10 mouse cellular contexts compared by ENCODE assay signal in genomic region chr11:9126373-9127107, GRCm38 (mm10). TPM values are rescaled to one million over a fixed set of nuclear protein-coding genes. Genes with fewer than 3 reads are reported as not detected.
A peak's percentile ranks its signal among the peaks of the same experiment; 100 is the strongest.
DNase-seq lines count a peak whose midpoint lies in the region; ATAC-seq and TF ChIP-seq lines count a peak whose summit lies in the region.
"Had no signal": no experiment of that assay in that cellular context is flagged by ENCODE, and none has a peak within 500 bp of the region (broad histone marks: within the 10 kb centered on the region; RNA-seq: fewer than 3 reads in every experiment).

No protein-coding gene starts in this region.

- H3K9me3 ChIP-seq in heart, postnatal 0 days (replicated peaks; ENCODE audit: control insufficient read depth, low read length) = no peaks in the 10 kb centered on the region
- H3K9me3 ChIP-seq in heart, embryonic 10.5 days = no peaks in the 10 kb centered on the region
- H3K9me3 ChIP-seq in midbrain, embryonic 10.5 days (replicated peaks) = no peaks in the 10 kb centered on the region
- H3K9me3 ChIP-seq: embryonic facial prominence, embryonic 15.5 days; heart, embryonic 13.5 days had no signal

- H3K9ac ChIP-seq in heart, postnatal 0 days (replicated peaks; ENCODE audit: low read depth, low read length) = no peak overlapping the region
- H3K9ac ChIP-seq: embryonic facial prominence, embryonic 15.5 days; heart, embryonic 13.5 days had no signal

- WGBS in heart, postnatal 0 days = 59% methylated on average over 5 of the region's 5 CpGs
- WGBS in heart, embryonic 10.5 days = 67% methylated on average over 5 of the region's 5 CpGs
- WGBS in small intestine, adult 2 months = 59% methylated on average over 5 of the region's 5 CpGs
- WGBS in midbrain, embryonic 10.5 days = 82% methylated on average over 5 of the region's 5 CpGs

- ATAC-seq in heart, postnatal 0 days (ENCODE audit: insufficient read depth, low read depth) = no peak
- ATAC-seq in granulocyte monocyte progenitor cell, adult 5-6 weeks (replicated peaks; ENCODE audit: poor library complexity, severe bottlenecking) = peak; percentile 45

- no peak for TF ChIP-seq EP300 in heart, postnatal 0 days (IDR thresholded peaks at IDR 0.05; ENCODE audit: low read depth)

- TF ChIP-seq CTCF in heart, postnatal 0 days (IDR thresholded peaks at IDR 0.05; ENCODE audit: low read depth) = peak; percentile 59
- 0 out of 2 replicates have a peak, but pooled peaks have one; percentile 6 for TF ChIP-seq CTCF in testis, adult 2 months (IDR thresholded peaks at IDR 0.05; ENCODE audit: control insufficient read depth, insufficient read depth, insufficient replicate concordance, low read depth, low read length)
- TF ChIP-seq CTCF in small intestine, adult 2 months (IDR thresholded peaks at IDR 0.05; ENCODE audit: extremely low read depth, insufficient read length, insufficient replicate concordance, low read depth, low read length) = peak; percentile 23; the same call in 1 of the 2 replicates

- no peaks in the 10 kb centered on the region for H3K4me1 ChIP-seq in heart, postnatal 0 days (ENCODE audit: control insufficient read depth, insufficient read depth)
- H3K4me1 ChIP-seq in heart, embryonic 10.5 days = no peaks in the 10 kb centered on the region
- H3K4me1 ChIP-seq in testis, adult 2 months (ENCODE audit: control insufficient read depth, insufficient read depth, low read length) = no peaks in the 10 kb centered on the region
- H3K4me1 ChIP-seq in small intestine, adult 2 months (ENCODE audit: control insufficient read depth, insufficient read depth, insufficient read length, low read length) = no peaks in the 10 kb centered on the region
- H3K4me1 ChIP-seq in midbrain, embryonic 10.5 days = no peaks in the 10 kb centered on the region
- H3K4me1 ChIP-seq: embryonic facial prominence, embryonic 15.5 days had no signal

- DNase-seq in heart, postnatal 0 days (ENCODE audit: low spot score) = peak; percentile 37
- no peak for DNase-seq in heart, embryonic 10.5 days (ENCODE audit: low spot score)
- no peak for DNase-seq in testis, postnatal 14 days (ENCODE audit: low spot score)
- DNase-seq in midbrain, embryonic 10.5 days (ENCODE audit: low spot score) = no peak
- DNase-seq in natural killer cell, adult 2 months (ENCODE audit: low spot score in 2 of 2) = no peak

- peaks cover 2% of the 10 kb centered on the region for H3K36me3 ChIP-seq in heart, postnatal 0 days (replicated peaks; ENCODE audit: control insufficient read depth, insufficient read depth, low read length)
- no peaks in the 10 kb centered on the region for H3K36me3 ChIP-seq in heart, embryonic 10.5 days
- H3K36me3 ChIP-seq in testis, adult 2 months (ENCODE audit: control insufficient read depth, insufficient read depth, low read length) = no peaks in the 10 kb centered on the region
- peaks cover 47% of the 10 kb centered on the region for H3K36me3 ChIP-seq in small intestine, adult 2 months (ENCODE audit: control insufficient read depth, insufficient read depth, low read length)
- H3K36me3 ChIP-seq in midbrain, embryonic 10.5 days = no peaks in the 10 kb centered on the region
- H3K36me3 ChIP-seq: embryonic facial prominence, embryonic 15.5 days had no signal

- no peak overlapping the region for H3K27ac ChIP-seq in heart, postnatal 0 days (ENCODE audit: low read depth)
- H3K27ac ChIP-seq in heart, embryonic 10.5 days = no peak overlapping the region
- H3K27ac ChIP-seq in testis, adult 2 months (ENCODE audit: control insufficient read depth, insufficient read depth, low read depth, low read length) = no peak overlapping the region
- H3K27ac ChIP-seq in small intestine, adult 2 months (ENCODE audit: insufficient read depth, low read depth, low read length) = no peak overlapping the region
- H3K27ac ChIP-seq in midbrain, embryonic 10.5 days (replicated peaks) = no peak overlapping the region
- H3K27ac ChIP-seq: embryonic facial prominence, embryonic 15.5 days; heart, embryonic 13.5 days had no signal

- H3K4me3 ChIP-seq in heart, postnatal 0 days (ENCODE audit: low read depth, low read length) = no peak overlapping the region
- H3K4me3 ChIP-seq in heart, embryonic 10.5 days = no peak overlapping the region
- no peak overlapping the region for H3K4me3 ChIP-seq in testis, adult 2 months (ENCODE audit: control insufficient read depth, low read depth, low read length)
- no peak overlapping the region for H3K4me3 ChIP-seq in small intestine, adult 2 months (ENCODE audit: low read depth, low read length)
- H3K4me3 ChIP-seq in midbrain, embryonic 10.5 days = no peak overlapping the region
- H3K4me3 ChIP-seq: embryonic facial prominence, embryonic 15.5 days; heart, embryonic 13.5 days had no signal

- no peaks in the 10 kb centered on the region for H3K27me3 ChIP-seq in heart, postnatal 0 days (ENCODE audit: control insufficient read depth, insufficient read depth, low read length)
- H3K27me3 ChIP-seq in heart, embryonic 10.5 days (ENCODE audit: insufficient read depth, poor library complexity, severe bottlenecking) = no peaks in the 10 kb centered on the region
- no peaks in the 10 kb centered on the region for H3K27me3 ChIP-seq in testis, adult 2 months (ENCODE audit: control insufficient read depth, insufficient read depth, low read length)
- no peaks in the 10 kb centered on the region for H3K27me3 ChIP-seq in small intestine, adult 2 months (ENCODE audit: control insufficient read depth, insufficient read depth, low read length)
- no peaks in the 10 kb centered on the region for H3K27me3 ChIP-seq in midbrain, embryonic 10.5 days (ENCODE audit: low read depth, poor library complexity, severe bottlenecking)
- H3K27me3 ChIP-seq: embryonic facial prominence, embryonic 15.5 days; heart, embryonic 13.5 days had no signal

- TF ChIP-seq POLR2A in testis, adult 2 months (IDR thresholded peaks at IDR 0.05; ENCODE audit: control insufficient read depth, low read depth, low read length) = no peak
- no peak for TF ChIP-seq POLR2A in small intestine, adult 2 months (IDR thresholded peaks at IDR 0.05; ENCODE audit: low read depth, low read length)

- no peak overlapping the region for H3K4me2 ChIP-seq in heart, postnatal 0 days (ENCODE audit: low read depth, low read length)
- H3K4me2 ChIP-seq: embryonic facial prominence, embryonic 15.5 days; heart, embryonic 13.5 days had no signal

RNA-seq across cellular contexts. Expression of gene Upp1, which starts 8.6 kb away (rescaled TPM):
- 63.2 and 81.4 TPM in 2 replicates for total RNA-seq in heart, postnatal 0 days (2014; rRNA removed; ENCODE audit: low replicate concordance)
- 65.0 and 73.4 TPM in 2 replicates for polyA plus RNA-seq in heart, postnatal 0 days (2015; fragmentation: Nextera tagmentation; extraction: Ambion mirVana)
- 11.9 and 18.4 TPM in 2 replicates for polyA plus RNA-seq in heart, embryonic 10.5 days (2016; fragmentation: Nextera tagmentation; extraction: Ambion mirVana)
- 0.88 and 1.5 TPM in 2 replicates for polyA plus RNA-seq in testis, adult 2 months (2012; rRNA removed)
- not detected in 2 replicates for total RNA-seq in granulocyte monocyte progenitor cell, adult 5-6 weeks (2014; fragmentation: Nextera tagmentation)
- total RNA-seq in granulocyte monocyte progenitor cell, adult 5-6 weeks (2017) = not detected in 2 replicates
- 143 and 416 TPM in 2 replicates for polyA plus RNA-seq in small intestine, adult 2 months (2012; rRNA removed)
- polyA plus RNA-seq in midbrain, embryonic 10.5 days (2016; fragmentation: Nextera tagmentation; extraction: Ambion mirVana) = 10.6 and 12.1 TPM in 2 replicates

Comparison
In these comparisons a context has a peak if more than half of its experiments do, and no peak if none do; other contexts are left out.
1. CTCF ChIP-seq: peak in every context shown above with its lines; median percentile 59 in heart, postnatal 0 days; 23 in small intestine, adult 2 months; 6 in testis, adult 2 months.